Mouse (Mus musculus) gastrocnemius, adult 2 months (tissue): ENCODE results near the gene Ldlr. TPM values are rescaled to one million over a fixed set of nuclear protein-coding genes. Genes with fewer than 3 reads are reported as not detected.

Source experiments
- DNase-seq: peaks from one replicate; pipeline ENCODE4 v3.0.0; 2022
- H3K27ac ChIP-seq: fragments of 200-600 bp; 2 replicates; pipeline ENCODE4 v1.8.1; 2022; ENCODE audit warnings: mild to moderate bottlenecking
- H3K4me3 ChIP-seq: fragments of 200-600 bp; 2 replicates; pipeline ENCODE4 v1.8.1; 2022; ENCODE audit warnings: mild to moderate bottlenecking, moderate library complexity
- CTCF ChIP-seq: fragments of 200-600 bp; IDR thresholded peaks from 2 replicates; pipeline ENCODE4 v1.8.1; 2022; ENCODE audit warnings: antibody characterized with exemption, mild to moderate bottlenecking, moderate library complexity
- intact Hi-C: fragments of 180-260 bp; cut with DNase I; formaldehyde crosslinking; loops from one replicate; pipeline ENCODE4 v1.15.1; 2025
- total RNA-seq, 2 experiments: library from RNA; stranded (reverse); gene quantifications; 2 replicates each; pipeline ENCODE4 v1.2.3; 2021

Ldlr gene
- total RNA-seq, 2 experiments from 2014 or later, result 2.9 to 3.3 TPM

- Histone ChIP-seq H3K27ac (no peak overlapping the region), H3K4me3 (no peak overlapping the region)
- TF ChIP-seq CTCF, result no peak
- intact Hi-C loops, result no loop called here
- DNase-seq, result no peak
Measured at GRCm38 (mm10) chr9:21701091-21701490, 22.2 kb upstream of the Ldlr start.

- TF ChIP-seq CTCF, result no peak
- intact Hi-C loops, result no loop called here
- no peak for DNase-seq
- Histone ChIP-seq H3K27ac (no peak overlapping the region), H3K4me3 (no peak overlapping the region)
Measured at GRCm38 (mm10) chr9:21703494-21703893, 19.8 kb upstream of the Ldlr start.

GRCm38 (mm10) chr9:21706085-21706484, 17.2 kb upstream of the Ldlr start:
- Histone ChIP-seq H3K27ac (no peak overlapping the region), H3K4me3 (no peak overlapping the region)
- no peak for DNase-seq
- TF ChIP-seq CTCF, result no peak
- intact Hi-C loops, result no loop called here

GRCm38 (mm10) chr9:21706586-21707265, 16.6 kb upstream of the Ldlr start:
- Histone ChIP-seq H3K4me3 (no peak overlapping the region), H3K27ac (no peak overlapping the region)
- no peak for DNase-seq
- TF ChIP-seq CTCF, result no peak
- intact Hi-C loops, result no loop called here

- intact Hi-C loops, result no loop called here
- no peak for TF ChIP-seq CTCF
- no peak for DNase-seq
- Histone ChIP-seq H3K4me3 (no peak overlapping the region), H3K27ac (no peak overlapping the region)
Measured at GRCm38 (mm10) chr9:21709340-21709739, 13.9 kb upstream of the Ldlr start.

GRCm38 (mm10) chr9:21715298-21715697, 8.0 kb upstream of the Ldlr start:
- no peak for TF ChIP-seq CTCF
- intact Hi-C loops, result no loop called here
- no peak overlapping the region; the same call in 1 of the 2 replicates for H3K4me3 ChIP-seq
- no peak overlapping the region for H3K27ac ChIP-seq
- DNase-seq, result no peak

GRCm38 (mm10) chr9:21717015-21717414, 6.3 kb upstream of the Ldlr start:
- DNase-seq, result no peak
- intact Hi-C loops, result no loop called here
- H3K27ac ChIP-seq, result no peak overlapping the region
- no peak for TF ChIP-seq CTCF
- no peak overlapping the region for H3K4me3 ChIP-seq

- Histone ChIP-seq H3K27ac (peak overlapping the region; percentile 91), H3K4me3 (peak overlapping the region; percentile 19)
- DNase-seq, result peak; percentile 81
- intact Hi-C loops, result loop anchor here (5.0 kb wide), 1 partner anchor 41 kb away; the partner anchor contains the start of gene Spc24
- no peak for TF ChIP-seq CTCF
Measured at GRCm38 (mm10) chr9:21721036-21721435, 2.2 kb upstream of the Ldlr start.

- intact Hi-C loops, result loop anchor here (5.0 kb wide), 1 partner anchor 38 kb away; the partner anchor contains the start of gene Spc24
- peak; percentile 93 for DNase-seq
- H3K27ac ChIP-seq, result peak overlapping the region; percentile 91
- peak overlapping the region; percentile 93 for H3K4me3 ChIP-seq
- no peak for TF ChIP-seq CTCF
Measured at GRCm38 (mm10) chr9:21724147-21724536, 859 bp downstream of the Ldlr start.

- intact Hi-C loops, result no loop called here
- no peak for TF ChIP-seq CTCF
- no peak for DNase-seq
- peak overlapping the region; percentile 91 for H3K27ac ChIP-seq
- H3K4me3 ChIP-seq, result peak overlapping the region; percentile 93
Measured at GRCm38 (mm10) chr9:21725224-21726121, 2.2 kb downstream of the Ldlr start.

- Histone ChIP-seq H3K27ac (no peak overlapping the region; the same call in 1 of the 2 replicates), H3K4me3 (no peak overlapping the region; the same call in 1 of the 2 replicates)
- no peak for TF ChIP-seq CTCF
- no peak for DNase-seq
- intact Hi-C loops, result no loop called here
Measured at GRCm38 (mm10) chr9:21726218-21726975, 3.1 kb downstream of the Ldlr start.

- intact Hi-C loops, result no loop called here
- DNase-seq, result no peak
- H3K27ac ChIP-seq, result 0 out of 2 replicates have a peak overlapping the region, but pooled peaks have one; percentile 20
- TF ChIP-seq CTCF, result no peak
- H3K4me3 ChIP-seq, result no peak overlapping the region
Measured at GRCm38 (mm10) chr9:21728261-21728832, 5.1 kb downstream of the Ldlr start.
